Mouse (Mus musculus): ENCODE measurements at regions not wholly inside any gene's neighbourhood (a gene's known extent, or its start where the extent isn't known, plus 50 kb on each side); places are given as distances from the start of the nearest gene placed in this dataset.
A peak's percentile ranks its signal among the peaks of the same experiment; 100 is the strongest.

- TF ChIP-seq ZNF384 (IDR thresholded peaks at IDR 0.05; ENCODE audit: low read depth, low read length) (no peak), MAFK (IDR thresholded peaks at IDR 0.05; ENCODE audit: insufficient read depth, low read depth, low read length) (no peak), ZC3H11A (IDR thresholded peaks at IDR 0.05; ENCODE audit: borderline replicate concordance, low read depth, low read length) (peak; percentile 92)
These were observed 366.9 kb downstream of the Rapgef2 start for GRCm38 (mm10) chr3:78919407-78919806.

Measured in ES-E14 (cell line).